Mouse (Mus musculus) inflammation-experienced regulatory T-cells, adult 16 weeks (primary cell): Measurements from ENCODE around the gene Krt12. TPM values are rescaled to one million over a fixed set of nuclear protein-coding genes. Genes with fewer than 3 reads are reported as not detected.

Experiments used
- polyA plus RNA-seq: library from polyadenylated mRNA; unstranded; fragments of 100-300 nt; shearing (Covaris generic); gene quantifications from one replicate; pipeline ENCODE4 v1.2.1, GENCODE M21; 2017

The Krt12 gene
- polyA plus RNA-seq = not detected

DNA sequence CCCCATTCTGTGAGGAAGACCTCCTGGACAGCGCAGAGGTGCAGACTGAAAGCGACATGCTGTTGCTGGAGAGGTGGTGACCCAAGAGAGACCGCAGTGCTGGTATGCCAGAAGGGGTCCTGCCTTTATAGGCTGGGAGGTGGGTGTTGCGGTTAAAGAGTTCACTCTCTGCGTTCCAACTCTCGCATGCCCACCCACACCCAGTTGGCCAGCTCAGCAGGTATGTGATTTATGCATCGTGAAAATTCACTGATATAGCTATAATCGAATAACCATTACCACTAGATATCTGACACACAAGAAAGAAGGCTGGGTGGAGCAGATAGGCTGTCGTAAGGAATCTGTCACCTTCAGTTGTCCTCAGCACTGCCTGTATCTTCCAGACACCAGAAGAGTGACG lies at the start of gene Krt12:
TSS of gene Krt12 (minus strand) at position 101 of the 400 bp plus-strand sequence.

DNA sequence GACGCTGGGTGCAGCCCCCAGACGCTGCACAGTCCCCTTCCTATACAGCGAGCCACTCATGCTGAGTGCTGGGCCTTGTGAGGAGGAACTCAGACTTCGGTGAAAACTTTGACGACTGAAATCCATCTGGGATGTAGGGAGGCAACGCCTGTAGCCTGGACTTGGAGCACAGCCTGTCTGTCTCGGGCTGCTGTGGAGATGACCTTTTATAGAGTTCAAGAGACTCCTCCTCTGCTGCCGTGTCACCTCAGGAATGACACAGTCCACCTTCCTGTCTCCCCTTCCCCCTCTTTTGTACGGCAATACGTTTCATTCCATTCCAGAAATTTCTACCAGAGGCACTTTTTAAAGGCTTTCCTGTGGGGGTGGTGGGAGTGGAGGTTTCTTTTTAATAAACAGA lies 15.9 kb upstream of the Krt12 start, which contains the start of gene Krt20:
TSS of gene Krt20 (minus strand) at position 179 of the 400 bp plus-strand sequence.

DNA sequence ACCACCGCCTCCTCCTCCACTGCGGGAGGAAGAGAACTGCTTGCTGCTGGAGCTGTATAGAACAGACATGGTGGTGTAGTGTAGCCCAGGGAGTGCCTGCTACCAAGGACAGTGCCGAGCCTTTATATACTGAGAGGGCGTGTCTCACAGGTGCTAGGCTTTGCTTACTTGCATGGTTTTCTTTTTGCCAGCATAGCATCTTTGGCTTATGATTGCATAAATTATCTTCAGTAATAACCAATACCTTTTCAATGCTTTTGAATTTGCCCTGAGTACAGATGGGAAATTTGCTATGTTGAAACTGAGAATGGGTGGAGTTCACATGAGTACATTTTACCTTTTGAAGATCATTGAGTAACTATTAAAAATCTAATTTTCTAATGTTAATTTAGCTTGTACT lies 32.8 kb downstream of the Krt12 start, which contains the start of gene Krt10:
TSS of gene Krt10 (minus strand) at position 101 of the 400 bp plus-strand sequence.

DNA sequence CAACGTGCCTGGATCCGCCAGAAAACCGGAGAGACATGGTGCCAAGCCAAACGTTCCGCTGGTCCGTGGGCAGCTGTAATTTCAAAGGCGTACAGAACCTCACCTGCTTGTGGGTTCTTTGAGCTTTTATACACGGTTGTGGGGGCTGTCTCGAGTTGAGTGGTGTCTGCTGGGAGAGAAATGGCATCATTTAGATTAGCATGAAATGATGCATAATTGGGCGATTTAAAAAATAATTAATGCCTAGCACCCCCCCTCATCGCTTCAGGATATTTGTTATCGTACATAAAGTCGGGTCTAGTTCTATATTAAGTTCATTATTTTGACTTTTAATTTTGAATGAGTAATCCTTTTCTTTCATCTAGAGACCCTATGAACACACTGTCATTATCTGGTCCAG lies 47.3 kb downstream of the Krt12 start, which contains the start of gene Krt28:
TSS of gene Krt28 (minus strand) at position 101 of the 400 bp plus-strand sequence.

Other genes with a start within 250 kb of the Krt12 start
- gene Smarce1, start 191.2 kb downstream of the Krt12 start, polyA plus RNA-seq = 225 TPM
- gene Krt222, start 178.2 kb downstream of the Krt12 start, polyA plus RNA-seq = 2.2 TPM
- not detected for gene Krt24, start 137.0 kb downstream of the Krt12 start, polyA plus RNA-seq
- not detected for gene Krt25, start 99.3 kb downstream of the Krt12 start, polyA plus RNA-seq
- gene Krt26, start 84.3 kb downstream of the Krt12 start, polyA plus RNA-seq = not detected
- not detected for gene Krt27, start 71.2 kb downstream of the Krt12 start, polyA plus RNA-seq
- not detected for gene Krt28, start 47.4 kb downstream of the Krt12 start, polyA plus RNA-seq
- 21.7 TPM for gene Krt10, start 32.9 kb downstream of the Krt12 start, polyA plus RNA-seq
- gene Krt20, start 15.9 kb upstream of the Krt12 start, polyA plus RNA-seq = not detected
- gene Krt23, start 70.9 kb upstream of the Krt12 start, polyA plus RNA-seq = not detected
- not detected for gene Krt39, start 99.1 kb upstream of the Krt12 start, polyA plus RNA-seq
- gene Krt40, start 120.9 kb upstream of the Krt12 start, polyA plus RNA-seq = not detected
- not detected for gene Krtap3-3, start 128.6 kb upstream of the Krt12 start, polyA plus RNA-seq
- not detected for gene Krtap3-2, start 134.6 kb upstream of the Krt12 start, polyA plus RNA-seq
- gene Gm11939, start 137.2 kb upstream of the Krt12 start, polyA plus RNA-seq = not detected
- gene Krtap3-1, start 144.4 kb upstream of the Krt12 start, polyA plus RNA-seq = not detected
- not detected for gene Krtap1-5, start 158.8 kb upstream of the Krt12 start, polyA plus RNA-seq
- gene Krtap1-4, start 161.4 kb upstream of the Krt12 start, polyA plus RNA-seq = not detected
- not detected for gene Krtap1-3, start 169.1 kb upstream of the Krt12 start, polyA plus RNA-seq
- gene Krtap9-3, start 175.8 kb upstream of the Krt12 start, polyA plus RNA-seq = not detected
- gene Gm11938, start 181.0 kb upstream of the Krt12 start, polyA plus RNA-seq = not detected
- gene Gm11937, start 187.9 kb upstream of the Krt12 start, polyA plus RNA-seq = not detected
- not detected for gene Krtap2-4, start 192.6 kb upstream of the Krt12 start, polyA plus RNA-seq
- not detected for gene Gm11562, start 198.2 kb upstream of the Krt12 start, polyA plus RNA-seq
- not detected for gene Krtap4-1, start 206.0 kb upstream of the Krt12 start, polyA plus RNA-seq
- gene Krtap4-2, start 212.8 kb upstream of the Krt12 start, polyA plus RNA-seq = not detected
- gene Krtap4-7, start 221.8 kb upstream of the Krt12 start, polyA plus RNA-seq = not detected
- not detected for gene Gm11555, start 228.0 kb upstream of the Krt12 start, polyA plus RNA-seq
- gene Gm11563, start 236.7 kb upstream of the Krt12 start, polyA plus RNA-seq = not detected
- not detected for gene Krtap4-6, start 243.7 kb upstream of the Krt12 start, polyA plus RNA-seq